8 mouse cellular contexts compared by ENCODE assay signal in the genomic region with DNA sequence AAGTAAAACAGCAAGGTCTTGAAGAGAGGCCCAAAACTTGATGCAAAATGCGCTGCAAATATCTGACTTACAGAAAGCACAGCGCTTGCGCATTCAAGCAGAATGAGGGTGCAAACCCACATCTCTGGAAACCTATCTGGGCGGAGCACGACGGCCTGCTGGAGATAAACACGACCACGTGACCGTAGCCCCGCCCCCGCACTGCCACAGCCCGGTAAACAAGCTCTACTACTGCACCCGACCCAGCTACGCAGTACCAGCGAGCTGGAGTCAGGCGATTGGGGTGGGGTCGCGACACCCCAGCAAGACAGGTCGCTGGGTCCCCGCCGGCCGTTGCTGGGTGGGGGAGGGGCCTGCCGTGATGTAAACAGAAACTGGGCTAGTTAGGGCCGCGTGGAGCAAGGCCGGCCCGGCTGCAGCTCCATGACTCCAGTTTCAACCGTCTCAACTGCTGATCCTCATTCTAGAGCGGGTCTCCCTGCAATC. TPM values are rescaled to one million over a fixed set of nuclear protein-coding genes. Genes with fewer than 3 reads are reported as not detected.
DNase-seq lines count a peak whose midpoint lies in the region; ATAC-seq and TF ChIP-seq lines count a peak whose summit lies in the region.

No protein-coding gene starts in this region.

- no peaks in the 10 kb centered on the region for H3K36me3 ChIP-seq in embryonic facial prominence, embryonic 13.5 days
- H3K36me3 ChIP-seq in kidney, adult 2 months (ENCODE audit: control insufficient read depth, insufficient read depth, low read length) = no peaks in the 10 kb centered on the region
- no peaks in the 10 kb centered on the region for H3K36me3 ChIP-seq in limb, embryonic 11.5 days (ENCODE audit: control insufficient read depth, insufficient read depth, low read length)
- no peaks in the 10 kb centered on the region for H3K36me3 ChIP-seq in midbrain, embryonic 13.5 days
- H3K36me3 ChIP-seq in small intestine, adult 2 months (ENCODE audit: control insufficient read depth, insufficient read depth, low read length) = peaks cover 3% of the 10 kb centered on the region; the same call in 1 of the 2 replicates

- ATAC-seq in embryonic facial prominence, embryonic 13.5 days (ENCODE audit: insufficient number of reproducible peaks, insufficient read depth, low FRiP score, low TSS enrichment, low read depth) = peak; percentile 77
- ATAC-seq in limb, embryonic 11.5 days (ENCODE audit: insufficient number of reproducible peaks, low FRiP score, low TSS enrichment, low read depth) = peak; percentile 66
- peak; percentile 78 for ATAC-seq in midbrain, embryonic 13.5 days

- peak overlapping the region; percentile 58 for H3K4me3 ChIP-seq in embryonic facial prominence, embryonic 13.5 days
- peak overlapping the region; percentile 59 for H3K4me3 ChIP-seq in kidney, adult 2 months (ENCODE audit: insufficient read depth, low read depth, low read length)
- peak overlapping the region; percentile 41 for H3K4me3 ChIP-seq in limb, embryonic 11.5 days (ENCODE audit: low read depth, low read length)
- H3K4me3 ChIP-seq in midbrain, embryonic 13.5 days (replicated peaks) = peak overlapping the region; percentile 59
- peak overlapping the region; percentile 79 for H3K4me3 ChIP-seq in small intestine, adult 2 months (ENCODE audit: low read depth, low read length)

- peak overlapping the region; percentile 73 for H3K9ac ChIP-seq in embryonic facial prominence, embryonic 13.5 days
- peak overlapping the region; percentile 38 for H3K9ac ChIP-seq in limb, embryonic 11.5 days (ENCODE audit: low read length)
- H3K9ac ChIP-seq in midbrain, embryonic 13.5 days (replicated peaks) = peak overlapping the region; percentile 73

- DNase-seq in 3134 (ENCODE audit: extremely low read depth, insufficient read length, low spot score) = peak; percentile 84
- peak; percentile 96 to 99 for DNase-seq in adrenal gland, postnatal 36 days
- DNase-seq in heart, adult 18-20 months = peak; percentile 97 to 98
- peak; percentile 98 for DNase-seq in kidney, adult 2 months
- peak; percentile 86 for DNase-seq in limb, embryonic 11.5 days (ENCODE audit: low spot score)

- under 1% methylated on average over 29 of the region's 29 CpGs for WGBS in embryonic facial prominence, embryonic 13.5 days
- WGBS in kidney, adult 2 months = under 1% methylated on average over 29 of the region's 29 CpGs
- WGBS in limb, embryonic 11.5 days = under 1% methylated on average over 29 of the region's 29 CpGs
- WGBS in midbrain, embryonic 13.5 days = under 1% methylated on average over 29 of the region's 29 CpGs
- 1% methylated on average over 29 of the region's 29 CpGs for WGBS in small intestine, adult 2 months

- H3K27ac ChIP-seq in embryonic facial prominence, embryonic 13.5 days = peak overlapping the region; percentile 65
- H3K27ac ChIP-seq in kidney, adult 2 months (ENCODE audit: insufficient read depth, low read depth, low read length) = peak overlapping the region; percentile 81
- H3K27ac ChIP-seq in limb, embryonic 11.5 days (replicated peaks; ENCODE audit: low read depth, low read length) = no peak overlapping the region
- peak overlapping the region; percentile 35; the same call in 1 of the 2 replicates for H3K27ac ChIP-seq in midbrain, embryonic 13.5 days
- H3K27ac ChIP-seq in small intestine, adult 2 months (ENCODE audit: insufficient read depth, low read depth, low read length) = peak overlapping the region; percentile 90

- TF ChIP-seq CTCF in kidney, adult 2 months (conservative IDR thresholded peaks at IDR 0.05; ENCODE audit: insufficient read depth, insufficient read length, low read depth, low read length) = no peak
- TF ChIP-seq CTCF in small intestine, adult 2 months (IDR thresholded peaks at IDR 0.05; ENCODE audit: extremely low read depth, insufficient read length, insufficient replicate concordance, low read depth, low read length) = no peak

- no peak for TF ChIP-seq POLR2A in kidney, adult 2 months (IDR thresholded peaks at IDR 0.05; ENCODE audit: low read depth, low read length)
- peak; percentile 35; the same call in 1 of the 2 replicates for TF ChIP-seq POLR2A in small intestine, adult 2 months (IDR thresholded peaks at IDR 0.05; ENCODE audit: low read depth, low read length)

- peaks cover 28% of the 10 kb centered on the region for H3K4me1 ChIP-seq in embryonic facial prominence, embryonic 13.5 days
- H3K4me1 ChIP-seq in kidney, adult 2 months (ENCODE audit: control insufficient read depth, insufficient read depth, low read length) = peaks cover 9% of the 10 kb centered on the region; the same call in 1 of the 2 replicates
- peaks cover 6% of the 10 kb centered on the region; the same call in 1 of the 2 replicates for H3K4me1 ChIP-seq in limb, embryonic 11.5 days (ENCODE audit: control insufficient read depth, insufficient read depth, low read length)
- peaks cover 22% of the 10 kb centered on the region for H3K4me1 ChIP-seq in midbrain, embryonic 13.5 days (replicated peaks)
- peaks cover 17% of the 10 kb centered on the region; the same call in 1 of the 2 replicates for H3K4me1 ChIP-seq in small intestine, adult 2 months (ENCODE audit: control insufficient read depth, insufficient read depth, insufficient read length, low read length)

- H3K9me3 ChIP-seq in embryonic facial prominence, embryonic 13.5 days = no peaks in the 10 kb centered on the region
- no peaks in the 10 kb centered on the region for H3K9me3 ChIP-seq in limb, embryonic 11.5 days (ENCODE audit: control insufficient read depth, low read length)
- H3K9me3 ChIP-seq in midbrain, embryonic 13.5 days = no peaks in the 10 kb centered on the region

- peak overlapping the region; percentile 77 for H3K4me2 ChIP-seq in embryonic facial prominence, embryonic 13.5 days
- peak overlapping the region; percentile 54 for H3K4me2 ChIP-seq in limb, embryonic 11.5 days (ENCODE audit: low read depth, severe bottlenecking)
- H3K4me2 ChIP-seq in midbrain, embryonic 13.5 days (replicated peaks) = peak overlapping the region; percentile 76

- peaks cover 28% of the 10 kb centered on the region for H3K27me3 ChIP-seq in embryonic facial prominence, embryonic 13.5 days
- no peaks in the 10 kb centered on the region for H3K27me3 ChIP-seq in kidney, adult 2 months (replicated peaks; ENCODE audit: control insufficient read depth, insufficient read depth, low read length)
- H3K27me3 ChIP-seq in limb, embryonic 11.5 days (ENCODE audit: control insufficient read depth, insufficient read depth, low read length) = peaks cover 21% of the 10 kb centered on the region
- H3K27me3 ChIP-seq in midbrain, embryonic 13.5 days = peaks cover 18% of the 10 kb centered on the region
- no peaks in the 10 kb centered on the region for H3K27me3 ChIP-seq in small intestine, adult 2 months (ENCODE audit: control insufficient read depth, insufficient read depth, low read length)

RNA-seq across cellular contexts. Expression of a gene that starts 36.2 kb away (rescaled TPM):
- 10 to 100 TPM; 14.5 to 15.7 TPM for total RNA-seq in adrenal gland, postnatal 36 days (2021)
- polyA plus RNA-seq in embryonic facial prominence, embryonic 13.5 days (2015; fragmentation: Nextera tagmentation; extraction: Ambion mirVana) = 11.0 and 13.1 TPM in 2 replicates
- 10 to 100 TPM in 1 of 2 experiments, 1 to 10 TPM in 1; 6.8 to 10.6 TPM for total RNA-seq in heart, adult 18-20 months (2021)
- polyA plus RNA-seq in kidney, adult 2 months (2012; rRNA removed) = 9.5 and 13.4 TPM in 2 replicates
- polyA plus RNA-seq in limb, embryonic 11.5 days (2014; fragmentation: Nextera tagmentation; extraction: Ambion mirVana) = 9.7 and 11.8 TPM in 2 replicates
- polyA plus RNA-seq in midbrain, embryonic 13.5 days (2015; fragmentation: Nextera tagmentation; extraction: Ambion mirVana) = 3.1 and 3.8 TPM in 2 replicates
- polyA plus RNA-seq in small intestine, adult 2 months (2012; rRNA removed) = 9.3 and 21.1 TPM in 2 replicates

RNA-seq across cellular contexts. Expression of a gene that starts 43.2 kb away (rescaled TPM):
- total RNA-seq in adrenal gland, postnatal 36 days (2021) = 10 to 100 TPM; 11.9 to 20.6 TPM
- polyA plus RNA-seq in embryonic facial prominence, embryonic 13.5 days (2015; fragmentation: Nextera tagmentation; extraction: Ambion mirVana) = 2.5 and 2.9 TPM in 2 replicates
- 10 to 100 TPM; 17.8 to 29.8 TPM for total RNA-seq in heart, adult 18-20 months (2021)
- polyA plus RNA-seq in kidney, adult 2 months (2012; rRNA removed) = 41.3 and 44.1 TPM in 2 replicates
- 0.97 and 1.4 TPM in 2 replicates for polyA plus RNA-seq in limb, embryonic 11.5 days (2014; fragmentation: Nextera tagmentation; extraction: Ambion mirVana)
- polyA plus RNA-seq in midbrain, embryonic 13.5 days (2015; fragmentation: Nextera tagmentation; extraction: Ambion mirVana) = 3.0 and 4.3 TPM in 2 replicates
- polyA plus RNA-seq in small intestine, adult 2 months (2012; rRNA removed) = 9.9 and 32.8 TPM in 2 replicates
